Mouse (Mus musculus) lung, postnatal 0 days (tissue): ENCODE results near the gene Park7. TPM values are rescaled to one million over a fixed set of nuclear protein-coding genes. Genes with fewer than 3 reads are reported as not detected.

Experiments used
- ATAC-seq: fragments of 200-750 bp; cut with Nextera tagmentation; 2 replicates; pipeline ENCODE4 v1.8.0; 2017; ENCODE audit warnings: moderate library complexity
- DNase-seq: peaks from one replicate; pipeline ENCODE4 v3.0.0-alpha.2; 2016; ENCODE audit warnings: low spot score
- H3K27ac ChIP-seq: fragments of 300-500 bp; sonication (generic); 2 replicates; pipeline ENCODE4 v1.5.1; 2014; ENCODE audit warnings: antibody characterized with exemption, mild to moderate bottlenecking, low read length, mixed read lengths
- H3K27me3 ChIP-seq: fragments of 300-500 bp; sonication (generic); replicated peaks from 2 replicates; pipeline ENCODE4 v1.6.1; 2014; ENCODE audit warnings: low read length, mixed read lengths; ENCODE audit not compliant: insufficient read depth
- H3K36me3 ChIP-seq: fragments of 300-500 bp; sonication (generic); 2 replicates; pipeline ENCODE4 v1.6.1; 2014; ENCODE audit warnings: low read length, mixed read lengths; ENCODE audit not compliant: insufficient read depth
- H3K4me1 ChIP-seq: fragments of 300-500 bp; sonication (generic); 2 replicates; pipeline ENCODE4 v1.6.1; 2014; ENCODE audit warnings: antibody characterized with exemption, low read depth, low read length, mixed read lengths; ENCODE audit not compliant: insufficient read depth
- H3K4me2 ChIP-seq: fragments of 300-500 bp; sonication (generic); replicated peaks from 2 replicates; pipeline ENCODE4 v1.6.1; 2014; ENCODE audit warnings: low read depth, mild to moderate bottlenecking, low read length, moderate library complexity, mixed read lengths
- H3K4me3 ChIP-seq: fragments of 300-500 bp; sonication (generic); 2 replicates; pipeline ENCODE4 v1.5.1; 2014; ENCODE audit warnings: low read depth, low read length
- H3K9ac ChIP-seq: fragments of 300-500 bp; sonication (generic); replicated peaks from 2 replicates; pipeline ENCODE4 v1.6.1; 2014; ENCODE audit warnings: low read depth, mild to moderate bottlenecking
- H3K9me3 ChIP-seq: fragments of 300-500 bp; sonication (generic); 2 replicates; pipeline ENCODE4 v1.6.1; 2016; ENCODE audit warnings: low read length, mixed read lengths
- CTCF ChIP-seq: IDR thresholded peaks from 2 replicates; pipeline ENCODE4 v1.5.1; 2016; ENCODE audit warnings: antibody characterized with exemption, mild to moderate bottlenecking
- EP300 ChIP-seq: IDR thresholded peaks from 2 replicates; pipeline ENCODE4 v1.6.1; 2016; ENCODE audit warnings: antibody characterized with exemption, mild to moderate bottlenecking, control low read depth
- WGBS: fragments of 180-500 bp; shearing (Covaris S2); extraction: QIAGEN DNeasy Blood & Tissue Kit; methylation state at CpG from one replicate; pipeline ENCODE4 v1.1.7; 2014; 5-methylcytosine and 5-hydroxymethylcytosine counted together
- polyA plus RNA-seq: library from polyadenylated mRNA; unstranded; fragments of >200 nt; fragmentation: Nextera tagmentation; extraction: Ambion mirVana; gene quantifications from 2 replicates; pipeline ENCODE4 v1.2.1, GENCODE M21; 2015

Gene Park7
- polyA plus RNA-seq, 1 experiment from 2014 or later: 241 TPM

GRCm38 (mm10) chr4:150860526-150860925 lies 53.7 kb downstream of the Park7 start:
- peak overlapping the region; percentile 62; the same call in 1 of the 2 replicates for H3K4me2 ChIP-seq
- 24% methylated on average over 4 of the region's 4 CpGs for WGBS
- DNase-seq: peak; percentile 90
- H3K27ac ChIP-seq: peak overlapping the region; percentile 43; the same call in 1 of the 2 replicates
- H3K27me3 ChIP-seq: no peaks in the 10 kb centered on the region
- peak; percentile 49 for ATAC-seq
- peaks cover 8% of the 10 kb centered on the region for H3K4me1 ChIP-seq
- 0 out of 2 replicates have a peak overlapping the region, but pooled peaks have one; percentile 27 for H3K9ac ChIP-seq
- no peak overlapping the region for H3K4me3 ChIP-seq
- no peaks in the 10 kb centered on the region for H3K36me3 ChIP-seq
- TF ChIP-seq EP300 (peak; percentile 84), CTCF (no peak)
- no peaks in the 10 kb centered on the region for H3K9me3 ChIP-seq

DNA sequence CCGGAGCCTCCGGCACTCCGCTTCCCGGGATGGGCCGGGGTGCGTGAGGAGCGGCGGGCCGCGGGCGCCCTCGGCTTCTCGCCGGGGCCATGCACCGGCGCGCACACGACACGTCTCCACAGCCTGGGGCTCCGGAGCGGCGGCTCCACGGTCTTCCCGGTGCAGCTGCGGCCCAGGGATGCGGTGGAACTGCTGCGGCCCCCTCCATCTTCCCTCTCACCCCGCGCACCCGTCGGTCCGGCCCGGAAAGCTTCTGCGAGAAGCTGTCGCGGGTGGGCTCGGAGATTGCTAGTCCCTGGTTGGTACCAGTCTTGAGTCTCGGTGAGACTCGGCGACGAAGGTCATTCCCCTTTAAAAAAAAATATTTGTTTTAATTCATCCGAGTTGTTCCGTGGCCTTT lies 58.9 kb downstream of the Park7 start:
- ATAC-seq: peak; percentile 21

GRCm38 (mm10) chr4:150854839-150855246 lies 59.4 kb downstream of the Park7 start:
- H3K4me2 ChIP-seq: peak overlapping the region; percentile 62
- peak overlapping the region; percentile 98 for H3K9ac ChIP-seq
- no peaks in the 10 kb centered on the region for H3K4me1 ChIP-seq
- H3K9me3 ChIP-seq: no peaks in the 10 kb centered on the region
- H3K27me3 ChIP-seq: no peaks in the 10 kb centered on the region
- peak overlapping the region; percentile 93 for H3K4me3 ChIP-seq
- ATAC-seq: peak; percentile 82
- H3K27ac ChIP-seq: peak overlapping the region; percentile 98
- WGBS: 1% methylated on average over 32 of the region's 59 CpGs
- peak; percentile 97 for DNase-seq
- H3K36me3 ChIP-seq: no peaks in the 10 kb centered on the region
- peak; percentile 72 for TF ChIP-seq CTCF
- peak; percentile 58 for TF ChIP-seq EP300

More for the DNA sequence above, 58.9 kb downstream of the Park7 start:
- no peak for TF ChIP-seq EP300
- no peak for TF ChIP-seq CTCF
- Histone ChIP-seq H3K4me3 (peak overlapping the region; percentile 93), H3K4me2 (peak overlapping the region; percentile 62), H3K9me3 (no peaks in the 10 kb centered on the region), H3K4me1 (no peaks in the 10 kb centered on the region), H3K27me3 (no peaks in the 10 kb centered on the region), H3K27ac (peak overlapping the region; percentile 98), H3K9ac (peak overlapping the region; percentile 98), H3K36me3 (no peaks in the 10 kb centered on the region)
- no peak for DNase-seq
- under 1% methylated on average over 39 of the region's 43 CpGs for WGBS

GRCm38 (mm10) chr4:150853680-150854461 lies 60.4 kb downstream of the Park7 start, which contains the start of gene Errfi1:
TSS of gene Errfi1 (plus strand) at chr4:150853919.
- H3K27ac ChIP-seq: peak within 1 kb of the TSS; percentile 98
- H3K4me3 ChIP-seq: no peak within 1 kb of the TSS
- DNase-seq: peak; percentile 91
- 52% methylated on average over 12 of the region's 13 CpGs for WGBS
- no peaks in the 10 kb centered on the region for H3K36me3 ChIP-seq
- ATAC-seq: peak; percentile 78
- H3K27me3 ChIP-seq: no peaks in the 10 kb centered on the region
- H3K4me2 ChIP-seq: peak within 1 kb of the TSS; percentile 45
- H3K9ac ChIP-seq: peak within 1 kb of the TSS; percentile 8; the same call in 1 of the 2 replicates
- H3K4me1 ChIP-seq: no peaks in the 10 kb centered on the region
- H3K9me3 ChIP-seq: no peaks in the 10 kb centered on the region
- TF ChIP-seq EP300 (peak; percentile 98), CTCF (peak; percentile 2; the same call in 1 of the 2 replicates)

GRCm38 (mm10) chr4:150852479-150852878 lies 61.8 kb downstream of the Park7 start:
- no peak overlapping the region for H3K4me3 ChIP-seq
- H3K9me3 ChIP-seq: no peaks in the 10 kb centered on the region
- H3K36me3 ChIP-seq: no peaks in the 10 kb centered on the region
- no peak for ATAC-seq
- peak overlapping the region; percentile 71 for H3K27ac ChIP-seq
- no peaks in the 10 kb centered on the region for H3K27me3 ChIP-seq
- H3K4me1 ChIP-seq: no peaks in the 10 kb centered on the region
- 46% methylated on average over 4 of the region's 4 CpGs for WGBS
- DNase-seq: peak; percentile 67
- H3K9ac ChIP-seq: no peak overlapping the region
- H3K4me2 ChIP-seq: no peak overlapping the region
- no peak for TF ChIP-seq CTCF
- TF ChIP-seq EP300: no peak

DNA sequence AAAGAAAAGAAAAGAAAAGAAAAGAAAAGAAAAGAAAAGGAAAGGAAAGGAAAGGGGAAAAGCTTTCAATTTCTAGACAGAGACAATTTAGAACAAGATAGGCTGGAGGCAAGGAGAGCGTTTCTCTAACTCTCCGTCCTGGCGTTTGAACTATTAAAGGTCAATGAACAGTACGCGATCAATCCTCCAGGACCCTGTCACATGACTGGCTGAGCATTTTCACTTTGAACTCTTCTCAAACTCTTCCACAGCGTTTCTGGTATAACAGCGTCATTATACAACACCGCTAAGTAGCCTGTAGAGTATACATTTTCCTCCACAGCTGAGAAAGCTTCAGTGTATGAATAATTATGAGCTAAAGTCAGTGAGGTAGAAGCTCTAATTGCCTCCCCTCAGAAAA lies 62.2 kb downstream of the Park7 start:
- no peak for ATAC-seq
- Histone ChIP-seq H3K9ac (no peak overlapping the region), H3K27me3 (no peaks in the 10 kb centered on the region), H3K9me3 (no peaks in the 10 kb centered on the region), H3K36me3 (no peaks in the 10 kb centered on the region), H3K4me1 (no peaks in the 10 kb centered on the region), H3K27ac (peak overlapping the region; percentile 71), H3K4me2 (no peak overlapping the region), H3K4me3 (no peak overlapping the region)
- peak; percentile 46 for DNase-seq
- TF ChIP-seq EP300 (no peak), CTCF (no peak)
- 30% methylated on average over 8 of the region's 8 CpGs for whole genome bisulfite sequencing
